Mouse (Mus musculus): ENCODE measurements around the gene Skor1.
A peak's percentile ranks its signal among the peaks of the same experiment; 100 is the strongest.

Gene Skor1

DNA sequence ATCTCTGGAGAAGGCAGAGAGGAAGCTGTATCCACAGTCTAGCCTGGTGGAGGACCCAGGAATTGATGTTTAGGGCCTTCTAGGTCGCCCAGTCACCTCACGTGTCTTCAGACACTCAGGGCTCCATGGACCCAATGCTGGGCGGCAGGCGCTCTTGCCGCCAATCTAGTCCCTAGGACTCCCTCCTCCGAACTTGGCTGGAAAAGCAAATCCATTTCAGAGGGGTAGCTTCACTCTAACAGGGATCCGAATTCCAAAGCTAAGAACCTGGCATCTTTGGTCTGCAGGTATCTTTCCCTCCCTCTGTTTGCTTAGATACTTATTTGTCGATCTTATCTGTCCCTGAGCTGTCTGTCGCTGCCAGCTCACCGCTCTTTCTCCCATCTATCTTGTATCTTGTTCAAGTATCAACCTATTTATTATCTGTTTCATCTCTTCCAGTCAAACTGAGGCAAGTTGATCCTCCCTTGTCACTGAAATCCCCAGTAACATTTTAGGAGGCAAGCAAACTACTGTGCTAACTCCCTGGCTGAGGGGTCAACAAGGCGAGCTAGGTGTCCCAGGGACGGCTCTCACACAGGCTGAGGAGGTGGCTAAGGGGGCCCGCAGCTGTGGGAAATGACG lies 863 bp downstream of the Skor1 start:
- no peak for DNase-seq

DNA sequence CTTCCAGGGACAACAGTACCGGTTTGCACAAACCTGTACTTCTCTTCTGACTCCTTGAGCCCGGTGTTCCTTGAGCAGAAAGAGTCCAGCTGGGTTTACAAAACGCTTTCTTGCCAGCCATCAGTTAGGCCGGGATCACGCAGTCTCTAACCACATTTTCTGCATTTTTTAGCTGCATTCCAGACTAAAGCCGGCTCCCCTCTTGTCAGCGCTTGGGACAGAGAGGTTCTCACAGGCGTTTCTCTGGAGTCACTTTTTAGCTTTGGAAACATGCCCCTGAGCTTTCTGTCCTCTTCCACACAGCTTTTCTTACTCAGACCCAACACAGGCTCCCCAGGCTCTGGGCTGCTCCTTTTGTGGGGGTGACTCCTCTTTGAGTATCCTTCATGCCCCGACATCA lies 1.5 kb downstream of the Skor1 start:
- DNase-seq, result no peak

DNA sequence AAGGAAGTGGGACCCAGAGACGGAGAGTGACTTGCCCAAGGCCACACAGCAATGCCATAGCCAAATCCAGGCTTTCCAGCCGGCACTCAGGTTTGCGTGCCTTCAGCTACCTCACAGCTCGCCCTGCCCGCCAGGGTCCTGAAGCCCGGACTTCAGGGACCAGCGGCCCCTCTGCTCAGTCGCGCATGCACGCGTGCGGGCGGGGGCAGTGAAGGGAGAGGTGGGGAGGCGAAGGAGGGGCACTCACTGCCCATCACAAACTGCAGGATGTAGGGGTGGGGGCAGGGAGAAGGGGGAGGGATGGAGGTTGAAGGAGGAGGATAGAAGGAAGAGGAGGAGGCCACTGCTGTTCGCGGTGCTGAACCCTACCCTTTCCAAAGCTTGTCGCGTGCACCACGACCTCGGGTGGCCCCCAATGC lies 1.9 kb downstream of the Skor1 start:
- DNase-seq, result no peak

DNA sequence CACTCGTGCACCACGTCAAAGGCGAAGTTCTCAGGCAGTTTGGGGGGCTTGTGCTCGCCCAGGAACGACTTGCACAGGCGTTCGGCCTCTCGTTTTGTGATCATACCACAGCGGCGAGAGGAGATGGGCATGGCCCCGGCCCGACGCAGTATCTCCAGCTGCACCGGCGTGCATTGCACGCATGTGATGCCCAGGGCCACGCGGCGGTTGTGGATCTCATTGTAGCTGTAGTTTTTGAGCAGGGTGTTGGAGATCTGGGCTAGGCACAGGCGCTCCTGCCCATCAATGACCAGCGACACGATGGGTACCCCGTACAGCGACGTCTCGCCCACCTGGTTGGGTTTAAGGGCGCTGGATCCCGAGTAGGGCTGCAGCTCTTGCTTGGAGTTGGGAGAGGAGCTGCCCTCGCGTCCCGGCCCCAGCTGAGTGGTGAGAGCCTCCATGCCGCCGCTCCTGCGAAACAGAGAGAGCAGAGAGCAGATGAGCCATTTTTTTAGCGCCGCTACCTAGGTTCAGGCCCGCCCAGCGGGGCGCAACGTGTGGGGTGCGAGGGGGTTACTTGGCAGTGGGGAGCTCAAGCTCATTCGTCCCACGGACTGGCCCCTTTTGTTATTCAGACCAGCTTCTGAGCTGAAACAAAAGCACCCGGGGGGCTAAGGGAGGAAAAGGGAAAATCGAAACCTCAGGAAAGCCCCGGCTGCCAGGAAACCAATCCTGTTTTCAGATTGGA lies 2.5 kb downstream of the Skor1 start:
- DNase-seq, result no peak

DNA sequence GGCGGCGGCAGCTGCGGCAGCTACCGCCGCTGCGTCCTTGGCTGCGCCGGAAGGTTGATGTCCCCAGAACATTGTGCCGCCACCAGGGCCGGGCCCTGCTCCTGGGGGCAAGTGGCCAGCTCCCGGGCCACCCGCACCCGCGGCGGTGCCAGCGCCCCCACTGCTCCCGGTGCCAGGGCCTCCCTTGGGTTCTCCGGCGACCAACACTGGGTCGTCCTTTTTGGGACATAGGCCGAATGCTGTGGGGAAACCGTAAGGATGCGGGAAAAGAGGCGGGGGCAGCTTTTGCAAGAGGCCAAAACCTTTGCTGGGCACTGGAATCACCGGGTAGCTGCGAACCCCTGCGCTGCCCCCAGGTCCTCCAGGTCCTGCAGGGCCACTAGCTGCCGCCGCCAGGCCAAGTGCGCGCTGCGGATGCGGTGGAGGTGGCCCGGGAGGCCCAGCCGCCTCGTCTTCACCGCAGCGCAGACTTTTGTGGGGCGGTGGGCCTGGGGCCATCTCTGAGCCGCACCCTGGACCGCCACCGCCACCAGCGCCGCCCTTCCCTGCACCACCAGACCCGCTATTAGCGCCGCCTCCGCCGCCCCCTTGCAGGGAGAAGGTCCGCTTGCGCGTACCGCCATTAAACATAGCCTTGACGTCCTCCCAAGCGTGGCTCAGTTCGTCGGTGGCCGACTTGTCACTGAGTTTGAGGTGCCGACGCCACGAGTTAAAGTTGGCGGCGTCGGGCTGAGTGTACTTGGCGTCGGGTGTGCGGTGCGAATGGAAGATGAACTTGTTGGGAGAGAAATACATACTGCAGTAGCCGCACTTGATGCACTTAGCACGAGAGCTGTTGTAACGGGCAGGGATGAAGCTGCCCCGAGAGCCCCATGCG lies 3.3 kb downstream of the Skor1 start:
- DNase-seq, result no peak

DNA sequence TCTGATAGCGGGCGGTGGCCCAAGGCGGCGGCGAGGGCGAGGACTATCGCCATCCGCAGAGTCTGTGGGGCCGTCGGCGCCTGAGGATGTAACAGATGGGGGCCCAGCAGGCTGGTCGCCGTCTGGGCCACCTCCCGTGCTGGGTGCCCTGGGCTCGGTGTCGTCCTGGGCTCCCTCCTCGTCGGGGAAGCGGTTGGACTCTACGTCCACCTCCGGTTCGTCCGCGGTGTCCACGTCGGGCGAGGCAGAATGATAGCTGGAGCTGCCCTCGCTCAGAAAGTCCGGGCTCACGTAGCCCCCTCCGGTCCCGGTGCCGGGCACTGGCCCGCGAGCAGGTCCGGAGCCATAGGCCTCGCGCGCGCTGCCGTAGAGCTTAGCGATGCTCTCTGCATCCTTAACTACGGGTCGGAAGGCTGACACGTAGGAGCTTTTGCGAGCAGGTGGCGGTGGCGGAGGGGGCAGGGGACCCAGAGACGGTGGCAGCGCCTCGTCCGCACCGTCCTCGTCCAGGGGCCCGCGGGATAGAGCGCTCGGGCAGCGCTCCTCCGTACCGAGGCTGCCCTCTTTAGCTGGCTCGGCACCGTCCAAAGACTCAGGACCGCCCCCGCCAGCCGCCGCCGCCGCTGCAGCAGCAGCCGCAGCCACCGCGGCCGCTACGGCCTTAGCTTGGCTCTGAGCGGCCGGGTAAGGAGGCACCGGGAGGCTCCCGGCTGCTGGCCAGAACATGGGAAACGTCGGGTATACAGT lies 4.1 kb downstream of the Skor1 start:
- no peak for DNase-seq

DNA sequence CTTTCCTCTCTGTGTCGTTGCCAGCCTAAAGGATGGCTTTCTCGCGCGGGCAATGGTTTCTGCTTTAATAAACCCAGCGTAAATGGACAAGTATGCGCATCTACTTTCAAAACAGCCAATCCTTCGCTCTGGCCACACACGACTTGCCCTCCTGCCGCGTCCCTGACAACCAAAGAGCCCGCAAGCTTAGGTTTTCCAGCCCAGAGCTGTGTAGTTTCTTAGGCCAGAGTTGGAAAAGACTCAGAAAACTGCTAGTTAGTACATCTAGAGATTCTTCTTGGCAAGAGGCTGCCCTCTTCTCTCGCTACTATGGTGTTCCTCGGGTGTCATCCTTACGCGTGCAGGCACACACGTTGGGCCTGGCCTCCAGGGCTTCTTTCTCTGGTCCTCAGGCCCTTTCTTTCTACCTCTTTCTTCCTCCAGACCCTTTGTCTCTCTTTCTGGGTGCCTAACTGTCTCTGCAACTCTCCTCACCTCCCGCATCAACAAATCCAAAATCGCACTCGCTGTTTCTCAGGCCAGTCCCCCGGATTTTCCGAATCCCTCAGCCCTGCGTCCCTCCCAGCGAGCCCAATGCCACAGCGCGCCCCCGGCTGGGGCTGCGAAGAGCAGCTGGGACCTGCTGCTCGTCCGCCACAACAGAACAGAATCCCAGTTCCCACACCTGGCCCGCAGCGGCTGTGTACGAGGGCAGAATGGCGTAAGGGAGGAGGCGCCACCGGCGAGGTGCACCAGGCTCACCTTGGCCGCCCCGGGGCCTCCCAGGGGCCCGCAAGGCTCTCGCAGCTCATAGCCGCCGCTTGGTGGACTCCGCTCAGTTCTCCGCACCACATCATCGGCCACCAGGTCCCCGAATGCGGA lies 4.9 kb downstream of the Skor1 start:
- no peak for DNase-seq

DNA sequence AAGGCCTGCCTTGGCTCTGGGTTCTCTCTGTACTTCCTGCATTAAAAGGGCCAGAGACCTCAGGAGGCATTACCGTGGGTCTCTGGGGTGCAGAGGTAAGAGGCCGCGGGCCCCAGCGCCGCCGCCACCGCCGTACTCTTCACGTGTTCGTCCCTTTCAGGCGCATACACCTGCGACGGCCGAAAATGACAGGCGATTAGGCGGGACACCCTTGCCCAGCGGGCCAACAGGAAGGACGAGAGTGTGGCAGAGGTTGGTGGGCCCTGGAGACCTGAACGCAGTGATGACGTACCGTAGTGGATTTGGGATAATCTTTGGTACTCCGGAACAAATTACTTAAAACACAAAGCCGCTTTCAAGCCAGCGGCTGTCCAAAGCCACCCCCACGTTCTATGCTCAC lies 5.5 kb downstream of the Skor1 start:
- DNase-seq, result no peak

DNA sequence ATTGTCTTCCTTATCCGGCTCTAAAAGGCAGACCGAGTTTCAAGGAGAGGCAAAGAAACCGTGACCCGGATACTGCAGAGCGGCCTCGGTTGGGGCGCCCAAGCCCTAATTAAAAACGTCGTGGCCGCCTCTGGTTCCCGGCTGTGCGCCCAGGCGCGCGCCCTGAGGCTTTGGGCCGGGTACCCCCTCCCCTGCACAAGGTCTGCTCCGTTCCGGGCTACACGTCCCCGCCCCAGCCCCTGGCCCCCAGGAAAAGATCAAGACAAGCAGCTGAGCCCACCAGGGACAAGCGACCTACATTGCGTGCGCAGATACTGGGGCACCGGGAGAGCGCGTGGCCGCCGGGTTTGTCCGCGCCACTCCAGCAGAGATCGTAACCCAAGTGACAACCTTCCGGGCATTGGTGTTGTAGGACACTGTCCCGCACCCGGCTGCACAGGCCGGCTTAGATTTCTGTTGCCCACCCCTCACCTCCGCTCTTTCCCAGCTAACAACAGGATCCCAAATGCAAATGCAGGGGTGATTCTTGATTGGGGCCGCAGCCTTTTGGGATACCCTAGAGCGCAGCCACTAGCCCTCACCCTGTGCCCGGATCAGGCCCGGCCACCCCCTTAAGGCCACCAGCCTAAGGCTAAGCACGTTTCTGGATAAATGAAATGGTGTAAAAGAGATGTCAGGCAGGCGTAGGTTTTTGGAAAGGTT lies 6.3 kb downstream of the Skor1 start:
- no peak for DNase-seq

DNA sequence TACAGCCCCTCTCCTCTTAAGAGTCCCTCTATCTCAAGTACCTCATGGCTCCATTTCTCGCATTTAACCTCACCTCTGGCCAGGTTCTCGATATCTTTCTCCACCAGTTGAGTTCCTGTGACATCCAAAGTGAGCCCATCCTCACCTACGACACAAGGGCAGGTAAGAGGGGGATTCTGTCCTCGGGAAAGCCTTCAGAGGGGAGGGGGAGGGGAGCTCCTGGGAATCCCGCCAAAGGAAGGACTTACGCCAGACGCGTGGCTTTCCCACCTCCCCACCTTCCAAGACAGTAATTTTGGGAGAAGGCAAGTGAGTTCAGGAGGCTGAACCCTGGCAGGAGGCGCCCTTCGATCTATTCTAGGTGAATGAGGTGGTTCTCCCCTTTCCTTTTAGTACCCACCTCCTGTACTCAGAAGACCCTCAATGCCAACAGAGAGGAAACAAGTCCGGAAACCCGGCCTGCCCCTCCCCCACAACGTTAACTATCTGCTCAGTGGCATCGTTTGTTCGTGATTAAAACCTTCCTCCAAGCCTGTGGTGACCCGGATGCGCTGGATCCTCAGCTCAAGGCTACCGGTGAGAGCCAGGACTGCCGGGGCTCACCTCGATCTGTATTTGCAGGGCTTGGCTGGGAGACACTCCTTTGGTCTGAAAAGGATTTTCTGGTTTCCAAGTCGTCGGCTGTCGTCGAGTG lies 7.0 kb downstream of the Skor1 start:
- DNase-seq, result no peak

DNA sequence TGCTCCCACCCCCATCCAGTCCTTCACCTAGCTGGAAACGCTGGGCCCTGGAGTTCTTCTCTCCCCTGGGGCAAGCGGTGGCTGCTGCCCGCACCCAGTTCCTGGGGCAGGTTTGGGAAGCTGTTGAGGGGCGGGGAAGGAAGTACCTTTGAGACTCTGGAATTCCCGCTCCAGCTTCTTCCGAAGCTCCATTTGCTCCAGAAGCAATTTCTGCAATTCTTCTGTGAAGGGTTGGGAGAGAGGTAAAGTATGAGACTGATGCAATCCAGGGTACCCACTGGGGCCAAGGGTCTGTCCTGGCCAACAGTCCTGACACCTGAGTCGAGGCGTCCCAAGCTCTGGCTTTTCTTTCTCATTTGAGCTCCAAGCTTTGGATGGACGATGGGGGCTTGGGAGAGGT lies 8.6 kb downstream of the Skor1 start:
- no peak for DNase-seq

DNA sequence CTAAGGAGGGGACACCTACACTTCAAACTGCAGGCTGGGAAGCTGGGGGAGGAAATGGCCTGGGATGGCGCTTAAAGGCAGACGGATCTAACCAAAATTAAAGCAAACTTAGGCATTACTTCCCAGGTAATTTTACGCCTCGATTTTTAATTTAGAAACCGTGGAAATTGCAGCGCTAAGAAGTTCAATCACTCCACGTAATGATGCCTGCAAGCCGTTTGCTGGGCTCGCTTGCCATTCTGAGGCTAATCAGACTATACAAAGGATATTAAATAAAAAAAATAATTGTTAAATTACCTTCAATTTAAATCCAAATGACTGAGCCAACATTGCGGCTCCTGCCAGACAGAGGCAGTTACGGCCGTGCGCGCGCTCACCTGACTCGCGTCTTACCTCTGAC lies 9.1 kb downstream of the Skor1 start:
- no peak for DNase-seq

DNA sequence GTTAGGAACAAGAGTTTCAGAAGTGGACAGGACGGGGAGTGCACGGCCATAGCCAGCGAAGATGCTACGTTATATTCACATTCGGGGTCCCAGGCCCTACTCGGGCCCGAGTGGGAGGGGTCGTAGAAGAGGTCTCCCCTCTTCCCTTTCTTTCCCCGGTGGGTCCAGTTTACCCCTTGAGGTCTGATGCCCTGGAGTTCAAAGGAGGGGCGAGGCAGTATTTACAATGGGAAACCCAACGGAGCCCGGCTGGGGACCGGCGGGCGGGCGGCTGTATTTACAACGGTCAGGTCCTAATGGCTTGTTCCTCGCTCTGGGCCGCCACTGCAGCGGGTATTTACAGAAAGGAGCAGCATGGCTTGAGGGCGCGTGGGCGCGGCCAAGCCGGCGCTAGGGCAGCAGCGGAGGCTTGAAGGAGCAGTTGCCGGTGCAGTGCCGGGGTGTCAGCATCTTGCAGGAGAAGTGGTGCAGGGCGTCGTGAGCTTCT lies 10.2 kb downstream of the Skor1 start:
- no peak for DNase-seq

DNA sequence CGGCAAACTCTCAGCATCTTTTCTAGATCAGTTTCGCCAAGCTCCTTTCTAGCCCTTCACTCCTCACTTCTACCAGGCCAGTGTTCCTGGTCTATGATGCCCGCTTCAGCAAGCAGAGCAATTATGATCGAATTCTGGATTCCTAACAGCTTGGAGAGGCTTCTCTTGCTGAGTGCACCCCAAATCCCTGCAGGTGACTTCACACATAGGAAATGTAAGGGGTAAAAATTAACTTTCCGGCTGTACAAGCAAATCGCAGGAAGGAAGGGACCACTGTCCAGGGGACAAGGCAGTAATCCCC lies 11.2 kb downstream of the Skor1 start:
- DNase-seq, result no peak

DNA sequence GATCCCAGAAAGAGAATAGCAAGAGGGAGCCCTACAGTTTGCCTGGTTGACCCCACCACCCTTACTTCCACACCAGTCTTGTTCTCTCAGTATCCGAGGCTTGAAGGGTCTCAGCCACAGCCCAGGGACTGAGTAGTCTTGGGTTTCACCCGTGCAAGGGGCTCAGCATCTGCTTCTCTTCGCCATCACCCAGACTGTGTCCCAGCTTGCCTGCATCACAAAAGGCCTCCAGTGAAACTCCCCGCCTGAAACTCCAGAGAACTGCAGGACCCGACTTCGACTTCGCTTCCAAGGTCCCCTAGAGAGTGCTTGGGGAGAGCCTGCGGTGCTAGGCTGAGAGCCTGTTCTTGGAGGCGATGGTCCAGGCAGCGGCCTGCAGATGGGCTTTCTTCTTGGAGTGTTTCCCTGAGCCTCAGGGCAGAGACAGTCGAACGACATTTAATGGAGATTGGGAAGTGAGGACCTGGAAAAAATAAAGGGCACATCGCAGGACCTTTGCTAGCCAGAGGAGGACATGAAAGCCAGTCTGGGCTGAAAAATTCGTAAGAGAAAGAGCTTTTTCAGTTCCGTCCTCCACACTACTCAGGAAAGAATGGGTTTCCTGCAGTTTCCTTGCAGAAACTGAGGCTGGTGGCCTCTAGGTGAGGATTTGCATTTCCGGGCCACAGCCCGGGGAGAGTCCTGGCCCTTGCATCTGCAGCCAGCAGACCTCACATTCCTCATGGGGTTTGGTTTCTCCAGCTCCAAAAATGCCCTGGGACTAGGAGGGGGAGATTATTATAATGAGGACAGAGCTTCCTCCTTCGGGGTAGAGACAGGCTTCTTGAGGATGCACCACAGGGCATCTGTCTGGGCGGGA lies 11.8 kb downstream of the Skor1 start:
- no peak for DNase-seq

DNA sequence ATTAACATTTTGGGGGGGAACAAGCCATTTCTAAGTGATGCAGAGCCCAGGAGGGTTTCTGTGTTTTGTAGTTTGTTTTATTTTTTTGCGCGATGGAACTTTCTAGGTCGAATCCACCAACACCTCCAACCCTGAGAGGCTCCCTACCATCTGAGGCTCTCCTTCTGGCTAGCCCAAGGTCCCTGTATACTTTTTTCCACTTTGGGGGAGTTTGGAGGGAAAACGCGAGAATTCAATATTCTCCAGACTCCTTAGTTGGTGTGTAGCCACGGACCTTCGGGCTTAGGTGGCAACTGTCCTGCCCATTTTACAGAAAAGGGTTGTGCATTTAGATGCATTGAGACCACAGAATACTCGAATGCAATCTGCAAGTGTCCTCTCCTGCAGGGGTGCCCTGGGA lies 12.5 kb downstream of the Skor1 start:
- DNase-seq, result no peak

DNA sequence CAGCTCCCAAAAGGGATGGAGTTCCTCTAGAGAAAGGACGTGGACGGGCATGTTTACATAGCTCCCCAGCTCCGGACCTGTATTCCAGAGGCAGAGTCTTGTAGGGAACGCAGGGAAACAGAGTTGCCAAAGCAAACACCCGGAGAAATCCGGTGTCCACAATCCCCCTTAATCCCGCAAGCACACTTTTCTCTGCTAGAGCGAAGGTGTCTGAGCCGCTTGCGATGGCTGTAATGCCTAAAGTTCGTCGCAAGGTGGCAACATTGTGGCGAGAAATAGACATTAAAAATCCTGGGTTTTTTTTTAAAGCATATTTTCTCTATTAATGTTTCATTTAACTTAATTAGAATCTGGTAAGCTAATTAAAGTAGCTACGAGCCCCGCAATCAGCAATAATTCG lies 13.0 kb downstream of the Skor1 start:
- peak; percentile 68 for DNase-seq

DNA sequence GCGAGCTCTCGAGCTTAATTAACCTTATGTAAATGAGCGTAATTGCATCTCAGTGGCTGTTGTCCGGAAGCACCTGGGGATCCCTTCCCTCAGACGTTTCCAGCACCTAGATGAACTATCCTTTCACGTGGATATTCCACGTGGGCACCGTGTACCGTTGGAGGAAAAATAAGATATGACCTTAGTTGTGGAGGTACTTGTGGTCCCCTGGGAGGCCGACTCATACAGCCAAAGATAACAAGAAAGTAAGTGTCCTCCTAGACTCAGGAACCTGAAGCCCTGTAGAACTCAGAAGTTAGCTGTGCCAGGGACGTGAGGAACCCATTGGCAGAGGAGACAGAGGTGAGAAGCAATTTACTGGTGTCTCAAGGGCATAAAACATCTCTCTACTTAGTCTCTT lies 13.4 kb downstream of the Skor1 start:
- no peak for DNase-seq

DNA sequence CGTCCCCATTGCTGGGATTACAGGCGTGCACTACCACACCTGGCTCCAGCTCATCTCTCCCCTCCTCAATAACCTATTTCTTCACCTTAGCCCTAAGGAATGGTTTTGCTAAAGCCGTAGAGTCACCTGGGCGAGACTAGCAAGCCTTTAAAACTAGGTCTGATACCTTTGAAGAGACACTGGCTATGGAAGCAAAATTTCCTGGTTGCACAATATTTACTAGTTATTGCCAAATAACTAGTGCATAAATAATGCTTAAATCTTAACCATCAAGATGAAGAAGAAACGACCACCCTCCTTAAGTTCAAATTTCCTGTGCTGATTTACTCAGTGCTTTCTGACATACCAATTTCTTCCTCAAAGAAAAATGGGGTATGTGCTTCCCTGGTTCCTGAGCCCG lies 15.1 kb downstream of the Skor1 start:
- DNase-seq, result no peak
